Mouse (Mus musculus): ENCODE measurements around the gene Pbx1.

- TF ChIP-seq CTCF (IDR thresholded peaks at IDR 0.05; ENCODE audit: borderline replicate concordance, extremely low read depth, insufficient read depth, insufficient read length): no peak
- TF ChIP-seq POLR2A (IDR thresholded peaks at IDR 0.05; ENCODE audit: borderline replicate concordance, extremely low read depth, insufficient read depth, insufficient read length, poor library complexity, severe bottlenecking): no peak
Measured at GRCm38 (mm10) chr1:168319695-168320094, 112.4 kb downstream of the Pbx1 start.

Measured in brain, embryonic 14.5 days (tissue).